In genomic region chr7:19458072-19458486, GRCm38 (mm10) we compare ENCODE assay signal across 8 mouse cellular contexts. TPM values are rescaled to one million over a fixed set of nuclear protein-coding genes. Genes with fewer than 3 reads are reported as not detected.
A peak's percentile ranks its signal among the peaks of the same experiment; 100 is the strongest.
DNase-seq lines count a peak whose midpoint lies in the region; ATAC-seq and TF ChIP-seq lines count a peak whose summit lies in the region.

No protein-coding gene starts in this region.

- H3K79me2 ChIP-seq in CH12.LX (replicated peaks; ENCODE audit: control insufficient read depth, extremely low read depth, insufficient read depth, poor library complexity, severe bottlenecking), result peaks cover 4% of the 10 kb centered on the region; the same call in 1 of the 2 replicates

- intact Hi-C loops in left cerebral cortex, postnatal 36 days (cut with DNase I), result loop anchor here (5.0 kb wide), 1 partner anchor 49 kb away; the partner anchor contains the start of genes Bloc1s3 and Trappc6a

- peaks cover 10% of the 10 kb centered on the region for H3K27me3 ChIP-seq in CH12.LX (replicated peaks)
- no peaks in the 10 kb centered on the region for H3K27me3 ChIP-seq in embryonic facial prominence, embryonic 13.5 days
- 0 out of 2 replicates have a peak, but pooled peaks cover 3% of the 10 kb centered on the region for H3K27me3 ChIP-seq in heart, postnatal 0 days (ENCODE audit: control insufficient read depth, insufficient read depth, low read length)

- 0% methylated on average over 30 of the region's 31 CpGs for WGBS in embryonic facial prominence, embryonic 13.5 days
- WGBS in heart, postnatal 0 days, result under 1% methylated on average over 28 of the region's 31 CpGs

- peak overlapping the region; percentile 89 for H3K9ac ChIP-seq in CH12.LX (ENCODE audit: insufficient read depth, low read depth)
- H3K9ac ChIP-seq in embryonic facial prominence, embryonic 13.5 days, result peak overlapping the region; percentile 93
- peak overlapping the region; percentile 87 for H3K9ac ChIP-seq in heart, postnatal 0 days (replicated peaks; ENCODE audit: low read depth, low read length)

- in situ Hi-C loops in CH12.LX (cut with MboI; ENCODE audit: low pct_ligation_motif_present, low pct_unique_long_range_greater_than_20kb, low sequenced_read_pairs), result no loop called here

- peaks cover 5 to 27% of the 10 kb centered on the region in 2 experiments for H3K4me1 ChIP-seq in CH12.LX (ENCODE audit: control insufficient read depth in 1 of 2, insufficient read depth in 2 of 2)
- H3K4me1 ChIP-seq in embryonic facial prominence, embryonic 13.5 days, result peaks cover 28% of the 10 kb centered on the region
- H3K4me1 ChIP-seq in heart, postnatal 0 days (ENCODE audit: control insufficient read depth, insufficient read depth), result peaks cover 14% of the 10 kb centered on the region

- peak overlapping the region; percentile 79 for H3K4me2 ChIP-seq in CH12.LX (ENCODE audit: insufficient read depth, low read depth, poor library complexity, severe bottlenecking)
- peak overlapping the region; percentile 97 for H3K4me2 ChIP-seq in embryonic facial prominence, embryonic 13.5 days
- peak overlapping the region; percentile 96 for H3K4me2 ChIP-seq in heart, postnatal 0 days (ENCODE audit: low read depth, low read length)

- TF ChIP-seq EP300 in CH12.LX (IDR thresholded peaks at IDR 0.05; ENCODE audit: low read length), result no peak
- TF ChIP-seq EP300 in heart, postnatal 0 days (IDR thresholded peaks at IDR 0.05; ENCODE audit: low read depth), result no peak

- DNase-seq in CH12.LX (ENCODE audit: extremely low read depth) (peak; percentile 55), adipocyte (ENCODE audit: low spot score) (peak; percentile 29)
- peak; percentile 76 for DNase-seq in heart, postnatal 0 days (ENCODE audit: low spot score)
- peak; percentile 32 to 43 for DNase-seq in left cerebral cortex, postnatal 36 days (ENCODE audit: low spot score in 2 of 2)
- DNase-seq in right cerebral cortex, postnatal 14 days, result peak; percentile 68

- dilution Hi-C loops in CH12.LX (cut with MboI; ENCODE audit: extremely low pct_ligation_motif_present, extremely low pct_unique_long_range_greater_than_20kb, low sequenced_read_pairs), result no loop called here

- H3K36me3 ChIP-seq in CH12.LX (replicated peaks in 1 of 2; ENCODE audit: control insufficient read depth in 1 of 2, insufficient read depth in 1 of 2, low read length in 1 of 2), result peaks cover 0 to 26% of the 10 kb centered on the region in 2 experiments
- peaks cover 24% of the 10 kb centered on the region for H3K36me3 ChIP-seq in embryonic facial prominence, embryonic 13.5 days
- H3K36me3 ChIP-seq in heart, postnatal 0 days (replicated peaks; ENCODE audit: control insufficient read depth, insufficient read depth, low read length), result no peaks in the 10 kb centered on the region; the same call in 1 of the 2 replicates

- TF ChIP-seq POLR2A in CH12.LX (IDR thresholded peaks at IDR 0.05; ENCODE audit: low read depth, low read length), result no peak

- H3K4me3 ChIP-seq in CH12.LX (replicated peaks in 1 of 3; ENCODE audit: low read depth in 2 of 3, low read length in 2 of 3, poor library complexity in 1 of 3), result peak overlapping the region; percentile 71 to 88 (median 78)
- H3K4me3 ChIP-seq in embryonic facial prominence, embryonic 13.5 days, result peak overlapping the region; percentile 87
- H3K4me3 ChIP-seq in heart, postnatal 0 days (ENCODE audit: low read depth, low read length), result peak overlapping the region; percentile 79

- TF ChIP-seq CTCF in CH12.LX (conservative IDR thresholded peaks at IDR 0.05 in 1 of 2, IDR thresholded peaks at IDR 0.05 in 1 of 2; ENCODE audit: low read depth in 2 of 2, low read length in 2 of 2), result peak in 1 of 2 experiments; percentile 48; a peak in 2 of 4 replicates
- peak; percentile 39 for TF ChIP-seq CTCF in heart, postnatal 0 days (IDR thresholded peaks at IDR 0.05; ENCODE audit: low read depth)

- no peak; the same call in 1 of the 2 replicates for TF ChIP-seq RAD21 in CH12.LX (IDR thresholded peaks at IDR 0.05; ENCODE audit: low read depth, low read length)

- ATAC-seq in embryonic facial prominence, embryonic 13.5 days (ENCODE audit: insufficient number of reproducible peaks, insufficient read depth, low FRiP score, low TSS enrichment, low read depth), result peak; percentile 70
- peak; percentile 75 for ATAC-seq in heart, postnatal 0 days (ENCODE audit: insufficient read depth, low read depth)
- peak; percentile 41; the same call in 1 of the 2 replicates for ATAC-seq in megakaryocyte progenitor cell, adult 5-6 weeks (replicated peaks; ENCODE audit: poor library complexity)
- no peak for ATAC-seq in erythroid progenitor cell, adult 5-6 weeks (replicated peaks; ENCODE audit: low FRiP score, poor library complexity, severe bottlenecking)

- H3K9me3 ChIP-seq in CH12.LX (replicated peaks; ENCODE audit: low read length), result no peaks in the 10 kb centered on the region
- no peaks in the 10 kb centered on the region for H3K9me3 ChIP-seq in embryonic facial prominence, embryonic 13.5 days
- no peaks in the 10 kb centered on the region for H3K9me3 ChIP-seq in heart, postnatal 0 days (replicated peaks; ENCODE audit: control insufficient read depth, low read length)

- no peak overlapping the region for H3K27ac ChIP-seq in CH12.LX (ENCODE audit: insufficient read depth, low read depth)
- H3K27ac ChIP-seq in embryonic facial prominence, embryonic 13.5 days, result peak overlapping the region; percentile 84
- H3K27ac ChIP-seq in heart, postnatal 0 days (ENCODE audit: low read depth), result peak overlapping the region; percentile 69

RNA-seq across cellular contexts. Expression of gene Mark4, which starts 0.5 kb away (rescaled TPM):
- 5.2 and 7.3 TPM in 2 replicates for total RNA-seq in CH12.LX (2012; rRNA removed)
- 1.7 and 1.9 TPM in 2 replicates for total RNA-seq in CH12.LX (2014; rRNA removed)
- 9.6 and 11.9 TPM in 2 replicates for polyA plus RNA-seq in CH12.LX (2012; ENCODE audit: insufficient read length, low read depth)
- 10.2 and 12.4 TPM in 2 replicates for polyA plus RNA-seq in embryonic facial prominence, embryonic 13.5 days (2015; fragmentation: Nextera tagmentation; extraction: Ambion mirVana)
- total RNA-seq in heart, postnatal 0 days (2014; rRNA removed; ENCODE audit: low replicate concordance), result 16.0 and 26.4 TPM in 2 replicates
- 5.5 and 5.6 TPM in 2 replicates for polyA plus RNA-seq in heart, postnatal 0 days (2015; fragmentation: Nextera tagmentation; extraction: Ambion mirVana)
- 10 to 100 TPM; 76.8 to 77.7 TPM for total RNA-seq in left cerebral cortex, postnatal 36 days (2021)
- total RNA-seq in megakaryocyte progenitor cell, adult 5-6 weeks (2015), result 10.3 and 11.0 TPM in 2 replicates
- 4.8 and 6.9 TPM in 2 replicates for total RNA-seq in megakaryocyte progenitor cell, adult 5-6 weeks (2017)
- total RNA-seq in erythroid progenitor cell, adult 5-6 weeks (2015; ENCODE audit: low replicate concordance), result 4.3 and 8.8 TPM in 2 replicates
- 1.1 and 1.2 TPM in 2 replicates for total RNA-seq in erythroid progenitor cell, adult 5-6 weeks (2017; ENCODE audit: low replicate concordance)

RNA-seq across cellular contexts. Expression of gene Exoc3l2, which starts 5.1 kb away (rescaled TPM):
- total RNA-seq in CH12.LX (2012; rRNA removed), result 0.08 TPM in 2 replicates
- total RNA-seq in CH12.LX (2014; rRNA removed), result not detected in 2 replicates
- polyA plus RNA-seq in CH12.LX (2012; ENCODE audit: insufficient read length, low read depth), result not detected in 2 replicates
- 0.73 and 0.84 TPM in 2 replicates for polyA plus RNA-seq in embryonic facial prominence, embryonic 13.5 days (2015; fragmentation: Nextera tagmentation; extraction: Ambion mirVana)
- total RNA-seq in heart, postnatal 0 days (2014; rRNA removed; ENCODE audit: low replicate concordance), result 1.9 and 3.5 TPM in 2 replicates
- 0.49 and 0.62 TPM in 2 replicates for polyA plus RNA-seq in heart, postnatal 0 days (2015; fragmentation: Nextera tagmentation; extraction: Ambion mirVana)
- under 1 TPM; 0.23 to 0.52 TPM for total RNA-seq in left cerebral cortex, postnatal 36 days (2021)
- total RNA-seq in megakaryocyte progenitor cell, adult 5-6 weeks (2015), result 0.54 and 0.57 TPM in 2 replicates
- total RNA-seq in megakaryocyte progenitor cell, adult 5-6 weeks (2017), result 0.62 and 1.3 TPM in 2 replicates
- not detected in 2 replicates for total RNA-seq in erythroid progenitor cell, adult 5-6 weeks (2015; ENCODE audit: low replicate concordance)
- total RNA-seq in erythroid progenitor cell, adult 5-6 weeks (2017; ENCODE audit: low replicate concordance), result not detected in 2 replicates

RNA-seq across cellular contexts. Expression of gene Bloc1s3, which starts 50.1 kb away (rescaled TPM):
- total RNA-seq in CH12.LX (2012; rRNA removed) (5.1 and 6.7 TPM in 2 replicates), CH12.LX (2014; rRNA removed) (6.9 and 8.0 TPM in 2 replicates)
- polyA plus RNA-seq in CH12.LX (2012; ENCODE audit: insufficient read length, low read depth), result 3.8 and 4.9 TPM in 2 replicates
- 2.3 and 2.7 TPM in 2 replicates for polyA plus RNA-seq in embryonic facial prominence, embryonic 13.5 days (2015; fragmentation: Nextera tagmentation; extraction: Ambion mirVana)
- total RNA-seq in heart, postnatal 0 days (2014; rRNA removed; ENCODE audit: low replicate concordance), result 9.3 and 11.9 TPM in 2 replicates
- 1.2 TPM in 2 replicates for polyA plus RNA-seq in heart, postnatal 0 days (2015; fragmentation: Nextera tagmentation; extraction: Ambion mirVana)
- 1 to 10 TPM; 6.8 to 7.2 TPM for total RNA-seq in left cerebral cortex, postnatal 36 days (2021)
- total RNA-seq in megakaryocyte progenitor cell, adult 5-6 weeks (2015), result 2.9 and 3.3 TPM in 2 replicates
- total RNA-seq in megakaryocyte progenitor cell, adult 5-6 weeks (2017), result 1.3 and 1.5 TPM in 2 replicates
- 2.9 TPM in 2 replicates for total RNA-seq in erythroid progenitor cell, adult 5-6 weeks (2015; ENCODE audit: low replicate concordance)
- 0.13 and 0.15 TPM in 2 replicates for total RNA-seq in erythroid progenitor cell, adult 5-6 weeks (2017; ENCODE audit: low replicate concordance)

RNA-seq across cellular contexts. Expression of gene Trappc6a, which starts 50.1 kb away (rescaled TPM):
- total RNA-seq in CH12.LX (2012; rRNA removed), result 114 and 201 TPM in 2 replicates
- 72.2 and 77.8 TPM in 2 replicates for total RNA-seq in CH12.LX (2014; rRNA removed)
- 37.2 and 41.1 TPM in 2 replicates for polyA plus RNA-seq in CH12.LX (2012; ENCODE audit: insufficient read length, low read depth)
- 60.2 and 64.1 TPM in 2 replicates for polyA plus RNA-seq in embryonic facial prominence, embryonic 13.5 days (2015; fragmentation: Nextera tagmentation; extraction: Ambion mirVana)
- total RNA-seq in heart, postnatal 0 days (2014; rRNA removed; ENCODE audit: low replicate concordance), result 65.1 and 84.9 TPM in 2 replicates
- 79.5 and 83.3 TPM in 2 replicates for polyA plus RNA-seq in heart, postnatal 0 days (2015; fragmentation: Nextera tagmentation; extraction: Ambion mirVana)
- 10 to 100 TPM; 18.2 to 19.5 TPM for total RNA-seq in left cerebral cortex, postnatal 36 days (2021)
- 55.2 and 58.3 TPM in 2 replicates for total RNA-seq in megakaryocyte progenitor cell, adult 5-6 weeks (2015)
- 26.1 and 39.5 TPM in 2 replicates for total RNA-seq in megakaryocyte progenitor cell, adult 5-6 weeks (2017)
- total RNA-seq in erythroid progenitor cell, adult 5-6 weeks (2015; ENCODE audit: low replicate concordance), result 12.6 and 31.9 TPM in 2 replicates
- 3.5 and 5.8 TPM in 2 replicates for total RNA-seq in erythroid progenitor cell, adult 5-6 weeks (2017; ENCODE audit: low replicate concordance)

RNA-seq across cellular contexts. Expression of gene Ckm, which starts 53.5 kb away (rescaled TPM):
- total RNA-seq in CH12.LX (2012; rRNA removed), result 0.21 and 0.47 TPM in 2 replicates
- 0.08 and 0.92 TPM in 2 replicates for total RNA-seq in CH12.LX (2014; rRNA removed)
- polyA plus RNA-seq in CH12.LX (2012; ENCODE audit: insufficient read length, low read depth), result not detected in 2 replicates
- polyA plus RNA-seq in embryonic facial prominence, embryonic 13.5 days (2015; fragmentation: Nextera tagmentation; extraction: Ambion mirVana), result 2.1 TPM in 1 of 2 replicates, not detected in the other
- total RNA-seq in heart, postnatal 0 days (2014; rRNA removed; ENCODE audit: low replicate concordance), result 4,715 and 5,632 TPM in 2 replicates
- polyA plus RNA-seq in heart, postnatal 0 days (2015; fragmentation: Nextera tagmentation; extraction: Ambion mirVana), result 4,516 and 4,665 TPM in 2 replicates
- total RNA-seq in left cerebral cortex, postnatal 36 days (2021), result under 1 TPM; 0.35 to 0.41 TPM
- total RNA-seq in megakaryocyte progenitor cell, adult 5-6 weeks (2015), result 0.71 and 0.94 TPM in 2 replicates
- total RNA-seq in megakaryocyte progenitor cell, adult 5-6 weeks (2017), result 1.4 and 2.0 TPM in 2 replicates
- not detected in 2 replicates for total RNA-seq in erythroid progenitor cell, adult 5-6 weeks (2015; ENCODE audit: low replicate concordance)
- not detected in 2 replicates for total RNA-seq in erythroid progenitor cell, adult 5-6 weeks (2017; ENCODE audit: low replicate concordance)
